Mouse (Mus musculus) hindbrain, postnatal 0 days (tissue): ENCODE results near the gene Fate1. TPM values are rescaled to one million over a fixed set of nuclear protein-coding genes. Genes with fewer than 3 reads are reported as not detected.

Experiments used
- ATAC-seq: fragments of 200-750 bp; cut with Nextera tagmentation; 2 replicates; pipeline ENCODE4 v1.8.0; 2017; ENCODE audit warnings: mild to moderate bottlenecking, moderate TSS enrichment, moderate library complexity
- DNase-seq: peaks from one replicate; pipeline ENCODE4 v3.0.0-alpha.2; 2015; ENCODE audit warnings: low spot score
- H3K27ac ChIP-seq: fragments of 300-500 bp; sonication (generic); 2 replicates; pipeline ENCODE4 v1.5.1; 2014; ENCODE audit warnings: mild to moderate bottlenecking
- H3K27me3 ChIP-seq: fragments of 300-500 bp; sonication (generic); 2 replicates; pipeline ENCODE4 v1.6.1; 2014; ENCODE audit warnings: low read length, mixed read lengths; ENCODE audit not compliant: insufficient read depth
- H3K36me3 ChIP-seq: fragments of 300-500 bp; sonication (generic); 2 replicates; pipeline ENCODE4 v1.6.1; 2014; ENCODE audit warnings: low read length, mixed read lengths; ENCODE audit not compliant: insufficient read depth
- H3K4me1 ChIP-seq: fragments of 300-500 bp; sonication (generic); 2 replicates; pipeline ENCODE4 v1.6.1; 2014; ENCODE audit warnings: antibody characterized with exemption, low read length, mixed read lengths; ENCODE audit not compliant: insufficient read depth
- H3K4me2 ChIP-seq: fragments of 300-500 bp; sonication (generic); 2 replicates; pipeline ENCODE4 v1.6.1; 2014; ENCODE audit warnings: low read depth, mild to moderate bottlenecking, low read length, moderate library complexity, mixed read lengths
- H3K4me3 ChIP-seq: fragments of 300-500 bp; sonication (generic); 2 replicates; pipeline ENCODE4 v1.5.1; 2014; ENCODE audit warnings: low read length
- H3K9ac ChIP-seq: fragments of 300-500 bp; sonication (generic); replicated peaks from 2 replicates; pipeline ENCODE4 v1.6.1; 2014; ENCODE audit warnings: mild to moderate bottlenecking, low read length, moderate library complexity, mixed read lengths
- H3K9me3 ChIP-seq: fragments of 300-500 bp; sonication (generic); 2 replicates; pipeline ENCODE4 v1.6.1; 2016; ENCODE audit warnings: low read length, mixed read lengths
- CTCF ChIP-seq: IDR thresholded peaks from 2 replicates; pipeline ENCODE4 v1.5.1; 2016; ENCODE audit warnings: antibody characterized with exemption, control low read depth, low read depth
- WGBS: fragments of 180-500 bp; shearing (Covaris S2); extraction: QIAGEN DNeasy Blood & Tissue Kit; methylation state at CpG from one replicate; pipeline ENCODE4 v1.1.7; 2014; 5-methylcytosine and 5-hydroxymethylcytosine counted together
- polyA plus RNA-seq: library from polyadenylated mRNA; unstranded; fragments of >200 nt; fragmentation: Nextera tagmentation; extraction: Ambion mirVana; gene quantifications from 2 replicates; pipeline ENCODE4 v1.2.1, GENCODE M21; 2015
- total RNA-seq: library from RNA; depleted of rRNA; stranded (reverse); fragments of >200 nt; gene quantifications from 2 replicates; pipeline ENCODE4 v1.2.3, GENCODE M21; 2014; rRNA removed

The Fate1 gene
- total RNA-seq (not detected in 2 replicates), polyA plus RNA-seq (0.20 TPM in 1 of 2 replicates, not detected in the other)

DNA sequence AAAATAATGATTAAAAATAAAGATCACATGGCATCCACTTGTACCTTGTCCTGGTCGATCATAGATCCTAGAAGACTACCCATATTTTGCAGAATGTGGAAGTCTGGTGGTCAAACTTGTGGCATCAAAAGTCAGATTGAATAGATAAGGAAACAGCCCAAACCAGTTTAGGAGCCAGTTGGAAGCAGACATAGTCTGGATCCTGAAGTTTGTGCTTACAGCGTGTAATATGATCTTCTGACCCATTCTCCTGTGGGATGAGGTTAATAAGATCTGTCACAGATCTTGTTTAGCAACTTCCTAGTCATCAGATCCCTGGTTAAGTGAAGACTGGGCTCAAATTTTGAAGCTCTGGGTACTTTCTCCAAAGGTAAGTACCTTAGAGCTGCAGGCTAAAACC lies at the start of gene Fate1:
Fate1 (plus strand) TSS at position 301 of the 400 bp plus-strand sequence.
- no peak within 1 kb of the TSS for H3K27ac ChIP-seq
- no peaks in the 10 kb centered on the region for H3K4me1 ChIP-seq
- H3K4me2 ChIP-seq: no peak within 1 kb of the TSS
- no peaks in the 10 kb centered on the region for H3K27me3 ChIP-seq
- H3K36me3 ChIP-seq: no peaks in the 10 kb centered on the region
- WGBS: 77% methylated on average over 2 of the region's 2 CpGs
- no peak within 1 kb of the TSS for H3K4me3 ChIP-seq
- ATAC-seq (no peak), DNase-seq (no peak)
- TF ChIP-seq CTCF: no peak
- H3K9ac ChIP-seq: no peak within 1 kb of the TSS
- H3K9me3 ChIP-seq: no peaks in the 10 kb centered on the region

DNA sequence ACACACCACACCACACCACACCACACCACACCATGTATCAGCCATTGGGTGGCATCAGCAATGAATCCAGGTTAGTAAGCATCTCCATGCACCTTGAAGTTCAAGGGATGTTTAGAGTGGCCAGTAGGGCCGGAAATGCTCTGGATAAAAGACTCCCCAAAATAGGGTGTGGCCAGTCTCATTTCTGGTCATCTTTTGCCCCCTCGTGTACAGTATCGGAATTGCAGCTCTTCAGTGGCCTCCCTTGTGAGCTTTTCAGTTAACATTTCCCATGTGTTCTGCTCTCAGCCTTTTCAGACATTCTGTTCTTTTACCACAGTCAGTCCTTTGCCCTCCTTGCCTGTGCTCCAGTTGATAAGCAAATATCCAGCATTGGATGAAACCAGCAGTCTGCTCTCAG lies 26.2 kb upstream of the Fate1 start:
- no peaks in the 10 kb centered on the region for H3K36me3 ChIP-seq
- no peaks in the 10 kb centered on the region for H3K9me3 ChIP-seq
- no peak overlapping the region for H3K4me2 ChIP-seq
- H3K9ac ChIP-seq: no peak overlapping the region
- 22% methylated on average over 3 of the region's 3 CpGs for WGBS
- DNase-seq (peak; percentile 38), ATAC-seq (no peak)
- no peak overlapping the region for H3K4me3 ChIP-seq
- no peaks in the 10 kb centered on the region for H3K4me1 ChIP-seq
- no peaks in the 10 kb centered on the region for H3K27me3 ChIP-seq
- TF ChIP-seq CTCF: peak; percentile 68
- H3K27ac ChIP-seq: no peak overlapping the region

DNA sequence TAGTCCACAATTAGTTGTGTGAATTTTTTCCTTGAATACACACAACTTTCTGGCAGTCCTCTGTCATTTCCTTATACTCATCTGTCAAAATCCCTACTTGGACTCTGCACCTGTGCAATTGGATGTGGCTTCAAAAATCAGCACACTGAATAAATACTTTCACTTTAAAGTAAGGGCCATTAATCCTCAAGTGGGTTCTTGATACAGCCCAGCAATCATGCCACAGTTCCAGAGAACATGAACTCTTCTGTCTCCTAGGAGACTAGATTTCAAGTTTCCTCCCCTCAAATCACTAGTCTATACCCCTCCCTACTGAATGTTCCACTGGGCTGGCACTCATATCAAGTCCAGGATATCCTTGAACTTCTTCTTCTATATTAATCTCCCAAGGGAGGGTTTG lies 14.4 kb upstream of the Fate1 start:
- Histone ChIP-seq H3K9me3 (no peaks in the 10 kb centered on the region), H3K4me3 (no peak overlapping the region), H3K4me1 (no peaks in the 10 kb centered on the region), H3K27me3 (no peaks in the 10 kb centered on the region), H3K27ac (no peak overlapping the region), H3K4me2 (no peak overlapping the region), H3K36me3 (no peaks in the 10 kb centered on the region), H3K9ac (no peak overlapping the region)
- no peak for TF ChIP-seq CTCF
- ATAC-seq (no peak), DNase-seq (no peak)

DNA sequence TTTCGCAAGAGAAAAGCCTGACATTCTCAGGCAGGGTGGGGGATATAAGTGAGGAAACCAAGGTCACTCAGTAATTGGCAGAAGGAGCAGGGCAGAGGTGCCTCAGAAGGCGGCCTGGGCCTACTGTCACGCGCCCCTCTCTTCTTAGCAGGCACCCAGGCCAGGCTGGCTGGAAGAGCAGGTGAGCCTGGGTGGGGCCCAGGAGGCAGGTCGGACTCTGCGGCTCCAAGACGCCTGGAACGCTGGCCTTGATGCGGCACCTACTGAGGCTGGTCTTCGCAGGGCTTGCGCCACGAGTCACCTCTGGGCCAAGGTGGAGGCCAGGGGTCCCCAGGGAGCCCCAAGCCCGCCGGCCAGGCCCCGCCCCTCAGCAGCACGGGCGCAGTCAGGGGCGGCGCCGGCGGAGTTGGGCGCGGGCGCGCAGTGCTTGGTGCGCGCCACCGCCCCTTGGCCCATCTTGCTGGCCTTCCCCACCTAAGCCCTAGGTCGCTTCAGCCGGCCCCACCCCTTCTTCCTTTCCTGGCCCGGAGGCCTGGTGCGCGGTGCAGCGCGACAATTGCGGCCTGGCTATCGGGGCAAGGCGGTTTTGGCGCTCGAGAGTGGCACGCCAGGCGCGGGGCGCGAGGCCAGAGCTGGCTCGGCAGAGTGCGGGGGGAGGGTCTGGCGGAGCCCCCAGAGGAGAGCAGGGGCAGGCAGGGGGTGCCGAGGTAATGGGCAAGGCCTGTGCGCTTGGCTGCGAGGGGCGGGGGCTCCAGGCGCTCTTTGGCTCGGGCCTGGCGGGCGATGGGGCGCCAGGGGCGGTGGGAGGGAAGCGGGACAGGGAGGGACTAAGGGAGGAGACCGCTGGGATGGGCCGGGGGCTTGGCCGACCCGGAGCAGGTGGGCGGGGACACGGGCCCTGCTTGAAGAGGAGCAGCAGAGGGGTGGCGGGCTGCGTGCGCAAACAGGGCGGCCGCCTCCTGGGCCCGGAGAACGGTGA lies 10.4 kb upstream of the Fate1 start, which contains the start of gene Prrg3:
Prrg3 (plus strand) TSS at position 552 of the 979 bp plus-strand sequence.
- H3K27ac ChIP-seq: peak within 1 kb of the TSS; percentile 74
- H3K9me3 ChIP-seq: no peaks in the 10 kb centered on the region
- peak; percentile 58 for DNase-seq
- no peaks in the 10 kb centered on the region for H3K4me1 ChIP-seq
- H3K4me2 ChIP-seq: peak within 1 kb of the TSS; percentile 61
- no peaks in the 10 kb centered on the region for H3K36me3 ChIP-seq
- no peak for TF ChIP-seq CTCF
- ATAC-seq: peak; percentile 87
- H3K27me3 ChIP-seq: no peaks in the 10 kb centered on the region
- H3K4me3 ChIP-seq: peak within 1 kb of the TSS; percentile 46
- H3K9ac ChIP-seq: peak within 1 kb of the TSS; percentile 66
- 34% methylated on average over 66 of the region's 72 CpGs for WGBS

DNA sequence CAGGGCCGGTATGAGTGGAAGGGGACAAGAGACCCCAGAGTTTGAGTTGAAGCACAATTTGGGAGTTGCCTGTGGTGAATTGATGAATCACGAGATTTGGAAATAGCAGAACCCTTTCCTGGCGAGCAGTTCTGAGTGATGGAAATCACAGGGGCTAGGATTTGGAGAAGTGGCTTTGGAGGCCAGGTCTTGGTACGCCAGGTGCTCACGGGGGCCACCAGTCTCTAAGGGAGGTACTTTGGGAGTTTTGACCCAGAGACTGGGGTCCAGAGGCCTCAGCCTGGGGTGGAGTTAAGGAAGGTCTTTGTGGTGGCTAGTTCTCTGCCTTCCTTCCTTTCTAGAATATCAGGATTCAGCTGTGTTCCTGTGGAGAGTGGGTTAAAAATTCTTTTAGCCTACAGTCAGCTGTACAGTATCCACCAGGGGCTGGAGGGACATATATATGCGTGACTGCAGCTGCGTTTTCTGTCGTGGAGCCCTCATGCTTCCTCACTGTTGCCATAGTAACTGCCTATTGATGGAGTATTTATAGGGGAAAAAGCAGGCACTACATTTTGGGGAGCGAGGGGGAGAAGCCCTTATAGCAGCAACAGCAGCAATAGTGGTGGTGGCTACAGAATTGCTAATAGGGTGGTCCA lies 9.4 kb upstream of the Fate1 start:
- ATAC-seq: peak; percentile 64
- no peaks in the 10 kb centered on the region for H3K36me3 ChIP-seq
- peak overlapping the region; percentile 74 for H3K27ac ChIP-seq
- 36% methylated on average over 9 of the region's 9 CpGs for WGBS
- no peaks in the 10 kb centered on the region for H3K27me3 ChIP-seq
- no peaks in the 10 kb centered on the region for H3K4me1 ChIP-seq
- H3K9ac ChIP-seq: peak overlapping the region; percentile 66
- peak; percentile 15; the same call in 1 of the 2 replicates for TF ChIP-seq CTCF
- peak; percentile 13 for DNase-seq
- peak overlapping the region; percentile 46 for H3K4me3 ChIP-seq
- no peaks in the 10 kb centered on the region for H3K9me3 ChIP-seq
- peak overlapping the region; percentile 61 for H3K4me2 ChIP-seq

DNA sequence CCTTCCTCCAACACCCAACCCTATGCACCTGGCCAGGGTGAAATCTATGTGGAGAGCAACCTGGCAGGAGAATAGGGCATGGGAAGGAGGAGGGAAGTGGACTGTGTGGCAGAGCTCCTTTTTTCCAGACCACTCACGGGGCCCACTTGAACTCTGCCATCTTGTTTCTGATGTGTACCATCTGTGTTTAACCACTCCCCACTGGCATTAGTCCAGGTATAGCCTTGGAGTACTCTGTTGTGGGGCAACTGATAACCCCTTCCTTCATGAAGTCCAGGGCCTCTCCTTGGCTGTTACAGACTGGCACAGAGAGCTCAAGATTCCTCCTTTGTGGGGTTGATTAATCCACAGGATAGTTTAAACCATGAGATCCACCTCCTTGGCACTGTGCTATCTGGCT lies 4.6 kb upstream of the Fate1 start:
- DNase-seq (no peak), ATAC-seq (no peak)
- no peak overlapping the region for H3K9ac ChIP-seq
- WGBS: 65% methylated on average over 1 of the region's 1 CpGs
- no peak for TF ChIP-seq CTCF
- no peak overlapping the region for H3K27ac ChIP-seq
- no peaks in the 10 kb centered on the region for H3K27me3 ChIP-seq
- no peaks in the 10 kb centered on the region for H3K36me3 ChIP-seq
- H3K4me3 ChIP-seq: no peak overlapping the region
- no peaks in the 10 kb centered on the region for H3K9me3 ChIP-seq
- H3K4me1 ChIP-seq: no peaks in the 10 kb centered on the region
- H3K4me2 ChIP-seq: no peak overlapping the region
